Mouse (Mus musculus) heart, embryonic 15.5 days (tissue): Measurements from ENCODE around the gene March5. TPM values are rescaled to one million over a fixed set of nuclear protein-coding genes. Genes with fewer than 3 reads are reported as not detected.
"Not testable (repeated sequence)": the region's sequence is repeated elsewhere in the genome, so short reads cannot be mapped to it uniquely, and the experiment has no call there.

Experiments
- ATAC-seq: fragments of 200-750 bp; cut with Nextera tagmentation; replicated peaks from 2 replicates; pipeline ENCODE4 v1.8.0; 2017; ENCODE audit warnings: low read depth, moderate TSS enrichment; ENCODE audit not compliant: insufficient number of reproducible peaks, insufficient read depth, low FRiP score
- H3K27ac ChIP-seq: fragments of 300-500 bp; sonication (generic); 2 replicates; pipeline ENCODE4 v1.5.1; 2015; ENCODE audit warnings: mild to moderate bottlenecking, inconsistent platforms
- H3K27me3 ChIP-seq: fragments of 300-500 bp; sonication (generic); 2 replicates; pipeline ENCODE4 v1.6.1; 2015; ENCODE audit warnings: inconsistent platforms
- H3K36me3 ChIP-seq: fragments of 300-500 bp; sonication (generic); 2 replicates; pipeline ENCODE4 v1.6.1; 2015; ENCODE audit warnings: mild to moderate bottlenecking, inconsistent platforms
- H3K4me1 ChIP-seq: fragments of 300-500 bp; sonication (generic); replicated peaks from 2 replicates; pipeline ENCODE4 v1.6.1; 2015; ENCODE audit warnings: inconsistent platforms
- H3K4me2 ChIP-seq: fragments of 300-500 bp; sonication (generic); 2 replicates; pipeline ENCODE4 v1.6.1; 2015; ENCODE audit warnings: inconsistent platforms, mild to moderate bottlenecking, moderate library complexity
- H3K4me3 ChIP-seq: fragments of 300-500 bp; sonication (generic); 2 replicates; pipeline ENCODE4 v1.5.1; 2015; ENCODE audit warnings: mild to moderate bottlenecking, inconsistent platforms
- H3K9ac ChIP-seq: fragments of 300-500 bp; sonication (generic); 2 replicates; pipeline ENCODE4 v1.6.1; 2015; ENCODE audit warnings: mild to moderate bottlenecking, inconsistent platforms
- H3K9me3 ChIP-seq: fragments of 300-500 bp; sonication (generic); replicated peaks from 2 replicates; pipeline ENCODE4 v1.6.1; 2016; ENCODE audit warnings: inconsistent platforms
- WGBS: fragments of 180-500 bp; shearing (Covaris S2); methylation state at CpG from one replicate; pipeline ENCODE4 v1.1.7; 2015; ENCODE audit warnings: mixed read lengths; 5-methylcytosine and 5-hydroxymethylcytosine counted together
- polyA plus RNA-seq: library from polyadenylated mRNA; unstranded; fragments of >200 nt; fragmentation: Nextera tagmentation; extraction: Ambion mirVana; gene quantifications from 2 replicates; pipeline ENCODE4 v1.2.1, GENCODE M21; 2015

March5 gene
- polyA plus RNA-seq, 1 experiment from 2014 or later = 78.3 TPM

DNA sequence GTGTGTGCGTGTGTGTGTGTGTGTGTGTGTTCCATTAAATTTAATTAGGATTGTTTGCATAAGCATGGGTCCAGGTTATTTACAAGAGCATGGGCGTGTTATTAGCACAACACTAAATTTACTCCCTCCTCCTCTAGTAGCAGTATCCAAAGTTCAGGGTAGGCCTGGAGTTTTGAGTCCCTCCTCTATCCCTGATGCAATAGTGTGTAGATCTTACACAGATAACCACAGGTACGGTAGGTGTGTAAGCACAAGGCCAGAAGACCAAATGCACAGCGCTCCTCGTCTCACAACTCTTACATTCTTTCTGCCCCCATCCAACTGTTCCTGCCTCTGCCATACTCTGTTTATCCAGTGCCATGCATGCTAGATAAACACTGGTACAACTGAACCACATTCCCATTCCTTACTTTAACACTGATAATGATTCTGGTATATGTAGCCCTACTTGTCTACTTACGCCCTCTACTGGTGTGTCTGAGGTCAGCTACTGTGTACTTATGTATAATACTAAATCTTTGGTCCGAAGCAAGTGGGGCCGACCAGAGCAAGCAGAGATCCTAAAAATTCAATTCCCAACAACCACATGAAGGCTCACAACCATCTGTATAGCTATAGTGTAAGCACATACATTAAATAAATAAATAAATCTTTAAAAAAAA lies 2.3 kb downstream of the March5 start:
- H3K4me1 ChIP-seq = peaks cover 23% of the 10 kb centered on the region
- H3K27ac ChIP-seq = no peak overlapping the region
- peaks cover 23% of the 10 kb centered on the region for H3K36me3 ChIP-seq
- H3K4me2 ChIP-seq = peak overlapping the region; percentile 91
- H3K9ac ChIP-seq = no peak overlapping the region
- peak overlapping the region; percentile 94 for H3K4me3 ChIP-seq
- H3K27me3 ChIP-seq = no peaks in the 10 kb centered on the region
- H3K9me3 ChIP-seq = no peaks in the 10 kb centered on the region
- WGBS = 88% methylated on average over 8 of the region's 8 CpGs
- no peak for ATAC-seq

DNA sequence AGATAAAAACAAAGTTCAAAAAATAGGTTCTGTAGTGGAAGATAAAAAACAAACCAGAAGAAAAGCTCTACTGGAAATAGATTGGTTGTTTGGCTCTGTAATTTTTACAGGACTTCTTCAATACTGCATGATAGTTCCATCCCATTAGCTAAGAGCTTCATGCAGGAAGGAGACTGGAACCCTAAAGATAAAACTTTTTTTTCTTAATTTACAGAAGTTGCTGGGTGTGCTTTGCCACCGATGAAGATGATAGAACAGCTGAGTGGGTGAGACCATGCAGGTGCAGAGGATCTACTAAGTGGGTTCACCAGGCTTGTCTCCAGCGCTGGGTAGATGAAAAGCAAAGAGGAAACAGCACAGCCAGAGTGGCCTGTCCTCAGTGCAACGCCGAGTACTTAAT lies 3.1 kb downstream of the March5 start:
- no peak for ATAC-seq

DNA sequence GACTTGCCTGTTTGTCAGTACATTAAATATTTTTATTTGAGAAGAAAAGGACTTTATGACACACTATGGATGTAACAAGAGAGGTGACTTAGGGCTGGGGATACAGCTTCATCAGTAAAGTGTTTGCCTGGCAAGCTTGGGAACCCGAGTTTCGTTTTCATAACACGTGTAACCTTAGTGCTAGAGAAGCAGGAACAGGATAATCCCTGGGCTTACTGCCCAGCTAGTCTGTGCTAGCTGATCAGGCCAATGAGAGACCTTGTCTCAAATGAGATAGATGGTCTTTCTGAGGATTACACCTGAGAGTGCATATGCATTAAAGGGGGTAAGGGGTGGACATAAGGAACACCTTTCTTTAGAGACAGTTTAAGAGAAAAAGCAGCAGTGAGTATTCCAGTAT lies 4.1 kb downstream of the March5 start:
- Histone ChIP-seq H3K9ac (no peak overlapping the region), H3K9me3 (no peaks in the 10 kb centered on the region), H3K4me3 (no peak overlapping the region), H3K4me1 (peaks cover 31% of the 10 kb centered on the region), H3K4me2 (no peak overlapping the region), H3K36me3 (peaks cover 23% of the 10 kb centered on the region), H3K27me3 (no peaks in the 10 kb centered on the region), H3K27ac (no peak overlapping the region)
- WGBS = 76% methylated on average over 3 of the region's 3 CpGs
- ATAC-seq = no peak

More for the DNA sequence above, 3.1 kb downstream of the March5 start:
- peaks cover 23% of the 10 kb centered on the region for H3K36me3 ChIP-seq
- H3K27ac ChIP-seq = no peak overlapping the region
- WGBS = 86% methylated on average over 4 of the region's 4 CpGs
- H3K4me3 ChIP-seq = no peak overlapping the region
- H3K27me3 ChIP-seq = no peaks in the 10 kb centered on the region
- no peak overlapping the region for H3K9ac ChIP-seq
- H3K9me3 ChIP-seq = no peaks in the 10 kb centered on the region
- H3K4me2 ChIP-seq = no peak overlapping the region
- H3K4me1 ChIP-seq = peaks cover 29% of the 10 kb centered on the region

DNA sequence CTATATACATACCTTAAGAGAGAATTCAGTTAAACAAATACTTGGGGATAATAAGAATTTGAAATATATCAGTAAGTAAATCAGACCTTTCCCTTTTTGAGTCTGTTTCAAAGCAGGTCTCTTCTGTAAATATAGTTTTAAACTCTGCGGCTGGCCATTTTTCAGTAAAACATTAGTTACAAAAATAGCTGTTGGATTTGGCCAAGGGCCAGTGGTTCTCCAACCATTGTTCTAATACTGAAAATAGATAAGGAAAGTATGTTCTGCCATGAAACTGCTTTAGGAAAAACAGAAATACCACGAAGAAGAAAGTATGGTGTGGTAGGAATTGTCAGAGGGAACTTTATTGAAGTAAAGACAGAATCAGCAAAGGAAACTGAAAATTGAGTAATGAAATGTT lies 7.4 kb downstream of the March5 start:
- peak overlapping the region; percentile 41; the same call in 1 of the 2 replicates for H3K4me2 ChIP-seq
- no peaks in the 10 kb centered on the region for H3K9me3 ChIP-seq
- peaks cover 16% of the 10 kb centered on the region for H3K4me1 ChIP-seq
- H3K9ac ChIP-seq = no peak overlapping the region
- peak overlapping the region; percentile 54 for H3K27ac ChIP-seq
- H3K36me3 ChIP-seq = peaks cover 46% of the 10 kb centered on the region
- no peaks in the 10 kb centered on the region for H3K27me3 ChIP-seq
- ATAC-seq = no peak
- H3K4me3 ChIP-seq = no peak overlapping the region
- WGBS = 11% methylated on average over 2 of the region's 2 CpGs

GRCm38 (mm10) chr19:37225197-37225862 lies 18.0 kb downstream of the March5 start:
- WGBS = 62% methylated on average over 6 of the region's 6 CpGs
- Histone ChIP-seq H3K36me3 (peaks cover 27% of the 10 kb centered on the region), H3K9me3 (no peaks in the 10 kb centered on the region)

GRCm38 (mm10) chr19:37232598-37232997 lies 25.3 kb downstream of the March5 start:
- not testable (repeated sequence) for H3K27ac ChIP-seq, H3K4me3 ChIP-seq, H3K4me1 ChIP-seq, ATAC-seq, H3K36me3 ChIP-seq, H3K9ac ChIP-seq, H3K9me3 ChIP-seq, H3K4me2 ChIP-seq
- WGBS = 66% methylated on average over 9 of the region's 9 CpGs
- peaks cover 39% of the 10 kb centered on the region for H3K27me3 ChIP-seq

More at GRCm38 (mm10) chr19:37225197-37225862, 18.0 kb downstream of the March5 start:
- Histone ChIP-seq H3K4me3 (no peak overlapping the region), H3K27me3 (no peaks in the 10 kb centered on the region), H3K4me2 (no peak overlapping the region), H3K9ac (no peak overlapping the region), H3K4me1 (no peaks in the 10 kb centered on the region), H3K27ac (no peak overlapping the region)
- ATAC-seq = no peak

GRCm38 (mm10) chr19:37233561-37234539 lies 26.5 kb downstream of the March5 start:
- H3K27me3 ChIP-seq = peaks cover 44% of the 10 kb centered on the region
- H3K4me1 ChIP-seq = peaks cover 14% of the 10 kb centered on the region
- H3K9ac ChIP-seq = peak overlapping the region; percentile 34; the same call in 1 of the 2 replicates
- H3K4me3 ChIP-seq = peak overlapping the region; percentile 51
- no peaks in the 10 kb centered on the region for H3K9me3 ChIP-seq
- no peak overlapping the region for H3K27ac ChIP-seq
- 0 out of 2 replicates have a peak, but pooled peaks have one; percentile 22 for ATAC-seq
- H3K4me2 ChIP-seq = peak overlapping the region; percentile 86
- 5% methylated on average over 63 of the region's 63 CpGs for WGBS
- no peaks in the 10 kb centered on the region for H3K36me3 ChIP-seq

GRCm38 (mm10) chr19:37235818-37236217 lies 28.5 kb downstream of the March5 start:
- peaks cover 14% of the 10 kb centered on the region for H3K4me1 ChIP-seq
- WGBS = 43% methylated on average over 8 of the region's 8 CpGs
- H3K9me3 ChIP-seq = no peaks in the 10 kb centered on the region
- no peak overlapping the region for H3K4me3 ChIP-seq
- no peaks in the 10 kb centered on the region for H3K36me3 ChIP-seq
- peaks cover 44% of the 10 kb centered on the region for H3K27me3 ChIP-seq
- no peak overlapping the region for H3K4me2 ChIP-seq
- H3K27ac ChIP-seq = no peak overlapping the region
- H3K9ac ChIP-seq = no peak overlapping the region
- no peak for ATAC-seq

DNA sequence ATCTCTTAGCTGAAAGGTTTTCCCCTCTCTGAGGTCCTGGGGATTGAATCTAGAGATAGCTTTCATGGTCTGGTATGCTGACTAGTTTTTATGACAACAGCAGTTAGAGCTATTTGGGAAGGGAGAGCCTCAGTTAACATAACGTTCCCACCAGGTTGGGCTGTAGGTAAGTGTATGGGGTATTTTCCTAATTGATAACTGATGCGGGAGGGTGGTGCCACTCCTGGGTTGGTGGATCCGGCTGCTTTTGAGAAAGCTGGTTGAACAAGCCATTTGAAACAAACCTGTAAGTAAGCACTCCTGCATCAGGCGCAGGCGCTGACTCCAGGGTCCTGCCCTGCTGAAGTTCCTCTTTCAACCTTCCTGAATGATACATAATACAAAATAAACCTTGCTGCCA lies 30.0 kb downstream of the March5 start:
- Histone ChIP-seq H3K4me3 (no peak overlapping the region), H3K36me3 (no peaks in the 10 kb centered on the region), H3K9ac (no peak overlapping the region), H3K9me3 (no peaks in the 10 kb centered on the region), H3K27ac (no peak overlapping the region), H3K4me1 (peaks cover 14% of the 10 kb centered on the region), H3K27me3 (peaks cover 44% of the 10 kb centered on the region), H3K4me2 (no peak overlapping the region)
- 43% methylated on average over 5 of the region's 5 CpGs for WGBS
- no peak for ATAC-seq

GRCm38 (mm10) chr19:37237712-37238437 lies 30.5 kb downstream of the March5 start:
- Histone ChIP-seq H3K4me3 (no peak overlapping the region), H3K27me3 (peaks cover 40% of the 10 kb centered on the region), H3K4me1 (peaks cover 14% of the 10 kb centered on the region), H3K4me2 (peak overlapping the region; percentile 39), H3K27ac (no peak overlapping the region), H3K36me3 (no peaks in the 10 kb centered on the region), H3K9me3 (no peaks in the 10 kb centered on the region), H3K9ac (no peak overlapping the region)
- no peak for ATAC-seq
- WGBS = 2% methylated on average over 15 of the region's 15 CpGs
